Mouse (Mus musculus) E14TG2a.4 (cell line): ENCODE measurements around the gene Bcap29.

Experiments used
- CTCF ChIP-seq: conservative IDR thresholded peaks from 2 replicates; pipeline ENCODE4 v1.5.1; 2014; ENCODE audit warnings: low read length
- POU5F1 ChIP-seq: IDR thresholded peaks from 2 replicates; pipeline ENCODE4 v1.6.1; 2014; ENCODE audit warnings: low read length, borderline replicate concordance

GRCm38 (mm10) chr12:31603586-31603985 is 30.9 kb downstream of the Bcap29 start:
- TF ChIP-seq CTCF, result no peak
- no peak for TF ChIP-seq POU5F1
